Mouse (Mus musculus): ENCODE results near the gene Als2cl.

GRCm38 (mm10) chr9:110841438-110841837 is 38.2 kb upstream of the Als2cl start:
- TF ChIP-seq GATA1 (IDR thresholded peaks at IDR 0.05; ENCODE audit: borderline replicate concordance, low read length) (no peak), FLI1 (IDR thresholded peaks at IDR 0.05; ENCODE audit: low read length) (no peak)

Measured in megakaryocyte, embryonic 14.5 days (primary cell).